Mouse (Mus musculus) liver, adult 2 months (tissue): ENCODE data around the gene Gmnc. TPM values are rescaled to one million over a fixed set of nuclear protein-coding genes. Genes with fewer than 3 reads are reported as not detected.

Source experiments
- DNase-seq: peaks from one replicate; pipeline ENCODE4 v3.0.0-alpha.2; 2011; ENCODE audit warnings: low read depth, low spot score; ENCODE audit errors: extremely low read depth
- H3K27ac ChIP-seq: fragments of 200-500 bp; replicated peaks from 2 replicates; pipeline ENCODE4 v1.5.1; 2012; ENCODE audit warnings: low read depth, mild to moderate bottlenecking, control low read depth, inconsistent platforms, low read length; ENCODE audit not compliant: insufficient read depth
- H3K27me3 ChIP-seq: fragments of 200-500 bp; 2 replicates; pipeline ENCODE4 v1.6.1; 2012; ENCODE audit warnings: mild to moderate bottlenecking, moderate library complexity, low read length, inconsistent platforms; ENCODE audit not compliant: control insufficient read depth, insufficient read depth
- H3K36me3 ChIP-seq: fragments of 200-500 bp; 2 replicates; pipeline ENCODE4 v1.6.1; 2012; ENCODE audit warnings: low read length, inconsistent platforms; ENCODE audit not compliant: control insufficient read depth, insufficient read depth
- H3K4me1 ChIP-seq: fragments of 200-500 bp; 2 replicates; pipeline ENCODE4 v1.6.1; 2011; ENCODE audit warnings: low read length; ENCODE audit not compliant: control insufficient read depth, insufficient read depth
- H3K4me3 ChIP-seq: fragments of 200-500 bp; 2 replicates; pipeline ENCODE4 v1.5.1; 2011; ENCODE audit warnings: low read depth, mild to moderate bottlenecking, control low read depth, low read length, moderate library complexity; ENCODE audit not compliant: insufficient read depth
- H3K79me2 ChIP-seq: fragments of 200-500 bp; 2 replicates; pipeline ENCODE4 v1.6.1; 2012; ENCODE audit warnings: inconsistent platforms, mild to moderate bottlenecking, low read length, moderate library complexity; ENCODE audit not compliant: control insufficient read depth, insufficient read depth
- H3K9ac ChIP-seq: fragments of 200-500 bp; 2 replicates; pipeline ENCODE4 v1.6.1; 2012; ENCODE audit warnings: low read depth, mild to moderate bottlenecking, control low read depth, inconsistent platforms, low read length
- CTCF ChIP-seq: fragments of 200-500 bp; IDR thresholded peaks from 2 replicates; pipeline ENCODE4 v1.5.1; 2011; ENCODE audit warnings: low read depth, low read length, control low read depth
- POLR2A ChIP-seq: fragments of 200-500 bp; IDR thresholded peaks from 2 replicates; pipeline ENCODE4 v1.6.1; 2011; ENCODE audit warnings: low read length, control low read depth; ENCODE audit not compliant: insufficient read depth; ENCODE audit errors: extremely low read depth
- WGBS: fragments of 180-500 bp; shearing (Covaris S2); methylation state at CpG from one replicate; pipeline ENCODE4 v1.1.7; 2018; 5-methylcytosine and 5-hydroxymethylcytosine counted together
- polyA plus RNA-seq: library from polyadenylated mRNA; depleted of rRNA; stranded (reverse); fragments of >200 nt; gene quantifications from 2 replicates; pipeline ENCODE4 v1.2.3, GENCODE M21; 2012
- total RNA-seq: library from RNA; depleted of rRNA; stranded (reverse); fragments of >200 nt; gene quantifications from 2 replicates; pipeline ENCODE4 v1.2.3, GENCODE M21; 2014

Gene Gmnc
- total and polyA plus RNA-seq, 2 experiments, result not detected

DNA sequence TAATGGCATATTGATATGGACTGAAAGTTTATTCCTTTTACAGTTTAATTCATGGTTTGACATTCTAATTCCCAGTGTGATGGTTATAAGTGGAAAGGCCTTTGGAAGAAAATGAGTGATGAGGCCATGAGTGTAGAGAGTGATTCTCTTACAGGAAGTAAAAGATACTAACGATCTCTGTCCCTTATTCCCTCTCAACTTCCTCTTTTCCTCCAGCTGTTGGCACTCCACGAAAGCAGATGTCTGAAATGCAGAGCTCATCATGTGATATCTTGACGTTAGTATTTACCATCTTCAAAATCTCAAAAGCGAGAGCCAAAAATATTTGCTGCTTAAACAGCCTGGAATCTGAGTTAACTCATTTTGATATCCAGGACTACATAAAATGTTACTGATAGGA lies 105.1 kb downstream of the Gmnc start:
- Histone ChIP-seq H3K27ac (no peak overlapping the region), H3K9ac (no peak overlapping the region), H3K79me2 (no peaks in the 10 kb centered on the region), H3K4me1 (no peaks in the 10 kb centered on the region), H3K4me3 (no peak overlapping the region), H3K27me3 (no peaks in the 10 kb centered on the region), H3K36me3 (no peaks in the 10 kb centered on the region)
- no peak for DNase-seq
- TF ChIP-seq POLR2A (no peak), CTCF (no peak)
- 66% methylated on average over 4 of the region's 4 CpGs for WGBS

DNA sequence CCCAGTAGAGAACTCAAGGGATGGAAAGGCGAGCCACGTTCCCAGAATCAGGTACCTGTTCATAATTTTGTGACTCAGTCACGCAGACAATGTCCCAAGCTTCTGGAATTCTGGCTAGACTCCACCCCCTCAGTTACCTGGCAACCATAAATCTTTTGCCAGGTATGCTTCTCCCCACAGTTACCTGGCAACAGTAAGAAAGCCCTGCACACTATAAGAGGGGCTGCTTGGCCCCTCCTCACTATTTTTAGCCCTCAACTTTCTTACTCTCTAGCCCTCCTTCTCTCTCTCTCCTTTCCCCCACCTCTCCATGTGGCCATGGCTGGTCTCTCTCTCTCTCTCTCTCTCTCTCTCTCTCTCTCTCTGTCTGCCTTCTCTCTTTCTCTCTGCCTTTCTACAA lies 114.6 kb downstream of the Gmnc start:
- Histone ChIP-seq H3K4me1 (no peaks in the 10 kb centered on the region), H3K9ac (no peak overlapping the region), H3K79me2 (no peaks in the 10 kb centered on the region), H3K27me3 (no peaks in the 10 kb centered on the region), H3K36me3 (no peaks in the 10 kb centered on the region), H3K27ac (no peak overlapping the region), H3K4me3 (no peak overlapping the region)
- no peak for DNase-seq
- WGBS, result 58% methylated on average over 3 of the region's 3 CpGs
- TF ChIP-seq CTCF (no peak), POLR2A (no peak)
